Mouse (Mus musculus) bone marrow macrophage, adult 2 months (primary cell): ENCODE data around the gene Abcd4.

Experiments
- CTCF ChIP-seq: IDR thresholded peaks from 2 replicates; pipeline ENCODE4 v1.5.1; 2012; ENCODE audit warnings: low read depth, mild to moderate bottlenecking, low read length, moderate library complexity
- POLR2A ChIP-seq: IDR thresholded peaks from 2 replicates; pipeline ENCODE4 v1.6.1; 2012; ENCODE audit warnings: mild to moderate bottlenecking, low read depth, low read length, borderline replicate concordance

DNA sequence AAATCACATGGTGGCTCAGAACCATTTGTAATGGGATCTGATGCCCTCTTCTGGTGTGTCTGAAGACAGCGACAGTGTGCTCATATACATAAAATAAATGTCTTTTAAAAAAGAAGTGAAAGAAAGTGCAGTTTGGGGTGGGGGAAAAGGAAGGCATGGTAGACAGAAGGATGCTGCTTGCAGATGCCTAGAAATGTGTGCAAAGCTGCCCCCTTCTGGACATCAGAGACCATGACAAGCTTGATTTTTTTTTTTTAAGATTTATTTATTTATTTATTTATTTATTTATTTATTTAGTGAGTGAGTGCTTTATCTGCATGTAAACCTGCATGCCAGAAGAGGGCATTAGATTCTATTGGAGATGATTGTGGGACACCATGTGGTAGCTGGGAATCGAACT is 35.9 kb downstream of the Abcd4 start:
- TF ChIP-seq POLR2A, result no peak
- no peak for TF ChIP-seq CTCF
